Mouse (Mus musculus) olfactory bulb, adult 2 months (tissue): Measurements from ENCODE around the gene Gm2a. TPM values are rescaled to one million over a fixed set of nuclear protein-coding genes. Genes with fewer than 3 reads are reported as not detected.
A peak's percentile ranks its signal among the peaks of the same experiment; 100 is the strongest.
"Not testable (repeated sequence)": the region's sequence is repeated elsewhere in the genome, so short reads cannot be mapped to it uniquely, and the experiment has no call there.

Experiments used
- H3K27ac ChIP-seq: fragments of 200-500 bp; 2 replicates; pipeline ENCODE4 v1.5.1; 2012; ENCODE audit warnings: low read depth, low read length; ENCODE audit not compliant: insufficient read depth
- H3K4me1 ChIP-seq: fragments of 200-500 bp; 2 replicates; pipeline ENCODE4 v1.6.1; 2012; ENCODE audit warnings: low read length; ENCODE audit not compliant: control insufficient read depth, insufficient read depth
- H3K4me3 ChIP-seq: fragments of 200-500 bp; 2 replicates; pipeline ENCODE4 v1.5.1; 2012; ENCODE audit warnings: mild to moderate bottlenecking, low read depth, low read length, moderate library complexity; ENCODE audit not compliant: insufficient read depth
- CTCF ChIP-seq: fragments of 200-500 bp; IDR thresholded peaks from 2 replicates; pipeline ENCODE4 v1.5.1; 2012; ENCODE audit warnings: low read depth, mild to moderate bottlenecking, low read length, moderate library complexity; ENCODE audit not compliant: insufficient read depth
- POLR2A ChIP-seq: fragments of 200-500 bp; IDR thresholded peaks from 2 replicates; pipeline ENCODE4 v1.6.1; 2012; ENCODE audit warnings: mild to moderate bottlenecking, low read depth, low read length, moderate library complexity; ENCODE audit not compliant: insufficient read depth
- WGBS: fragments of 180-500 bp; shearing (Covaris S2); methylation state at CpG from one replicate; pipeline ENCODE4 v1.1.7; 2018; 5-methylcytosine and 5-hydroxymethylcytosine counted together
- polyA plus RNA-seq: library from polyadenylated mRNA; stranded (reverse); fragments of >200 nt; gene quantifications from 2 replicates; pipeline ENCODE4 v1.2.4, GENCODE M21; 2012; ENCODE audit warnings: low replicate concordance; ENCODE audit not compliant: missing spikeins, insufficient read depth, insufficient read length

Gm2a gene
- polyA plus RNA-seq, 1 experiment = not detected

DNA sequence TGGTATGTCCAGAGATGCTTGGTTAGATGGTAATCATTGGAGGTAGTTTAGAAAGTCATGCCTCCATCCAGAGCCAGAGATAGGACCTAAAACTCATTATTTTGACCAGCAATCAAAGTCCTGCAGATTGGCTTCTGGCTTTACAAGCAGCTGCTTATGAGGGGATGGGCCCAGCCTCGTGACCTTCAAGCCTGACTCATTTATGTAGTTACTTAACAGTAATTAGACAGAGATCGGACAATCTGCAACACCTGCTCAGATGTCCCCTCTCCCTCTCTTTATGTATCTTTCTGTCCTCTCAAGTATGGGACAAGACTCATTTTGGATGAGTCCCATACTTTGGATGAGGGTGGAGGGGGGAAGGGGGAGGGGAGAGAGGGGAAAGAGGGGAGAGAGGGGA is 8.0 kb upstream of the Gm2a start:
- 71% methylated on average over 2 of the region's 2 CpGs for WGBS
- TF ChIP-seq CTCF (no peak), POLR2A (no peak)
- Histone ChIP-seq H3K4me1 (peaks cover 3% of the 10 kb centered on the region; the same call in 1 of the 2 replicates), H3K4me3 (no peak overlapping the region), H3K27ac (no peak overlapping the region)

- H3K4me3 ChIP-seq = no peak overlapping the region
- no peak overlapping the region for H3K27ac ChIP-seq
- peaks cover 4% of the 10 kb centered on the region; the same call in 1 of the 2 replicates for H3K4me1 ChIP-seq
- WGBS = 90% methylated on average over 7 of the region's 7 CpGs
- TF ChIP-seq CTCF (no peak), POLR2A (no peak)
Observed at GRCm38 (mm10) chr11:55093096-55093495, 4.8 kb upstream of the Gm2a start.

GRCm38 (mm10) chr11:55096296-55096695 is 1.6 kb upstream of the Gm2a start:
- H3K4me3 ChIP-seq, H3K27ac ChIP-seq: not testable (repeated sequence)
- peaks cover 12% of the 10 kb centered on the region for H3K4me1 ChIP-seq
- WGBS = 87% methylated on average over 4 of the region's 4 CpGs

- H3K27ac ChIP-seq = peak overlapping the region; percentile 27; the same call in 1 of the 2 replicates
Observed at GRCm38 (mm10) chr11:55096731-55097462, 1.0 kb upstream of the Gm2a start.

DNA sequence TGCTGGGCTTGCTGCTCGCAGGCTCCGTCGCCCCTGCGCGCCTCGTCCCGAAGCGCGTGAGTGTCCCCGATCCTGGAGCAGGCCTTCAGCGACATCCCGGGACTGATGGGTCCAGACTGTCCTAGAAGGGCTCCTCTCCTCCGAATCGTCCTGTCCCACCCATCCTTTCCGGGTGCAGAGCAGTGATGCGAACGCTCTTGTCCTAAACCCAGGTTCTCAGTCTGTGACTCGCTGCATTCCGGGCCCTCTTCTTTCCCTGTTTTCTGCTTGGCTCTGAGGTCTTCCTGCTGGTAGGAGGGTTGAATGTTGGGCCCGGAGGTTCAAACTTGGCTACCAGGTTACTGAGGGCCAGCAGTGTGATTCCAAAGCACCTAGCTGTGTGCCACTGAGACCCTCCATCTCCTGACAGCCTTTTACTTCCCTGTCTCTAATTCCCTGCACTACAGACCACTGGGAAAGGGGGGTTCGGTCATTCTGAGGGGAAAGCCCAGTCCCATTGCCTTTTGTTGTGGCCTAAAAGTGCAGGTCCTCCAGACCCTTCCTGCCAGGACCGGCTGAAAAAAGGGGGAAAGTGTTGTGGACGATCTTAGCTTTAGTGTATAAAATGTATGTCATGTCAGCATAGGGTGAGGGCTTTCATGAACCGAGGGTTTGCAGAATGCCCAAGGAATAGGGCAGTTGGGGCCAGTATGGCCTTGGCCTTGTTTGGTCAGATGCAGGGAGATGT is 437 bp downstream of the Gm2a start:
- Histone ChIP-seq H3K4me3 (peak overlapping the region; percentile 58), H3K27ac (no peak overlapping the region; the same call in 1 of the 2 replicates), H3K4me1 (peaks cover 12% of the 10 kb centered on the region)
- 10% methylated on average over 24 of the region's 24 CpGs for WGBS
- TF ChIP-seq CTCF (no peak), POLR2A (no peak)

More at GRCm38 (mm10) chr11:55096731-55097462, 1.0 kb upstream of the Gm2a start:
- peaks cover 12% of the 10 kb centered on the region for H3K4me1 ChIP-seq
- peak overlapping the region; percentile 58 for H3K4me3 ChIP-seq
- 25% methylated on average over 11 of the region's 11 CpGs for WGBS
- TF ChIP-seq CTCF (no peak), POLR2A (no peak)

- no peak overlapping the region for H3K4me3 ChIP-seq
- TF ChIP-seq POLR2A = no peak
- no peak for TF ChIP-seq CTCF
- no peak overlapping the region for H3K27ac ChIP-seq
- 94% methylated on average over 8 of the region's 8 CpGs for WGBS
- peaks cover 12% of the 10 kb centered on the region for H3K4me1 ChIP-seq
Observed at GRCm38 (mm10) chr11:55099019-55099771, 1.3 kb downstream of the Gm2a start.

- H3K4me3 ChIP-seq = no peak overlapping the region
- peaks cover 12% of the 10 kb centered on the region for H3K4me1 ChIP-seq
- TF ChIP-seq POLR2A = no peak
- TF ChIP-seq CTCF = no peak
- H3K27ac ChIP-seq = no peak overlapping the region
- 47% methylated on average over 4 of the region's 4 CpGs for WGBS
Observed at GRCm38 (mm10) chr11:55099868-55100267, 2.0 kb downstream of the Gm2a start.

- peaks cover 12% of the 10 kb centered on the region for H3K4me1 ChIP-seq
- H3K27ac ChIP-seq = no peak overlapping the region
- TF ChIP-seq CTCF = no peak
- no peak for TF ChIP-seq POLR2A
- no peak overlapping the region for H3K4me3 ChIP-seq
- WGBS = 87% methylated on average over 3 of the region's 3 CpGs
Observed at GRCm38 (mm10) chr11:55102015-55102414, 4.1 kb downstream of the Gm2a start.

DNA sequence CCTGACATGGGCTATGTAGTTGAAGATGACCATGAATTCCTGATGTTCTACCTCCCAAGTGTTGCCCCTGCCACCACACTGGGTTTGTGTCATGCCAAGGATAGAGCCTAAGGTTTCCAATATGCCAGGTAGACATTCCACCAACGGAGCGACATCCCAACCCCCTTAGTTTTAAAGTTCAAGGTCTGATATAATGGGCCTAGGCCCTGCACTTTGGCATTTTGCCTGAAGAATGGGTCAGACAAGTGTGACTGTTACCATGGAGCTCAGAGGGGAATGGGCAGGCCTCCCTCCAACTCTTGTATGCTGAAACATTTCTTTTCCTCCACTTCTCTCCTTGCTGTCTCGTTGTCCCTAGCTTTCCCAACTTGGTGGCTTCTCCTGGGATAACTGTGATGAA is 5.3 kb downstream of the Gm2a start:
- H3K4me1 ChIP-seq = peaks cover 9% of the 10 kb centered on the region
- no peak overlapping the region for H3K4me3 ChIP-seq
- WGBS = 69% methylated on average over 3 of the region's 3 CpGs
- TF ChIP-seq POLR2A = no peak
- no peak for TF ChIP-seq CTCF
- no peak overlapping the region for H3K27ac ChIP-seq
